Mouse (Mus musculus) cortical plate, adult 2 months (tissue): ENCODE measurements around the gene Snrpf. TPM values are rescaled to one million over a fixed set of nuclear protein-coding genes. Genes with fewer than 3 reads are reported as not detected.
A peak's percentile ranks its signal among the peaks of the same experiment; 100 is the strongest.

Source experiments
- H3K27ac ChIP-seq: fragments of 200-500 bp; 2 replicates; pipeline ENCODE4 v1.5.1; 2012; ENCODE audit warnings: low read length, control low read depth, inconsistent platforms; ENCODE audit not compliant: insufficient read depth
- H3K4me1 ChIP-seq: fragments of 200-500 bp; 2 replicates; pipeline ENCODE4 v1.6.1; 2011; ENCODE audit warnings: low read length; ENCODE audit not compliant: control insufficient read depth, insufficient read depth
- H3K4me3 ChIP-seq: fragments of 200-500 bp; 2 replicates; pipeline ENCODE4 v1.5.1; 2011; ENCODE audit warnings: mild to moderate bottlenecking, low read length, control low read depth; ENCODE audit not compliant: insufficient read depth
- CTCF ChIP-seq: fragments of 200-500 bp; IDR thresholded peaks from 2 replicates; pipeline ENCODE4 v1.5.1; 2011; ENCODE audit warnings: mild to moderate bottlenecking, control low read depth, low read length; ENCODE audit not compliant: insufficient read depth; ENCODE audit errors: extremely low read depth
- POLR2A ChIP-seq: fragments of 200-500 bp; IDR thresholded peaks from 2 replicates; pipeline ENCODE4 v1.6.1; 2011; ENCODE audit warnings: mild to moderate bottlenecking, low read length, control low read depth; ENCODE audit not compliant: insufficient read depth; ENCODE audit errors: extremely low read depth
- polyA plus RNA-seq: library from polyadenylated mRNA; depleted of rRNA; stranded (reverse); fragments of >200 nt; gene quantifications from 2 replicates; pipeline ENCODE4 v1.2.3, GENCODE M21; 2012; rRNA removed

Snrpf gene
- polyA plus RNA-seq, 1 experiment, result 41.6 TPM

DNA sequence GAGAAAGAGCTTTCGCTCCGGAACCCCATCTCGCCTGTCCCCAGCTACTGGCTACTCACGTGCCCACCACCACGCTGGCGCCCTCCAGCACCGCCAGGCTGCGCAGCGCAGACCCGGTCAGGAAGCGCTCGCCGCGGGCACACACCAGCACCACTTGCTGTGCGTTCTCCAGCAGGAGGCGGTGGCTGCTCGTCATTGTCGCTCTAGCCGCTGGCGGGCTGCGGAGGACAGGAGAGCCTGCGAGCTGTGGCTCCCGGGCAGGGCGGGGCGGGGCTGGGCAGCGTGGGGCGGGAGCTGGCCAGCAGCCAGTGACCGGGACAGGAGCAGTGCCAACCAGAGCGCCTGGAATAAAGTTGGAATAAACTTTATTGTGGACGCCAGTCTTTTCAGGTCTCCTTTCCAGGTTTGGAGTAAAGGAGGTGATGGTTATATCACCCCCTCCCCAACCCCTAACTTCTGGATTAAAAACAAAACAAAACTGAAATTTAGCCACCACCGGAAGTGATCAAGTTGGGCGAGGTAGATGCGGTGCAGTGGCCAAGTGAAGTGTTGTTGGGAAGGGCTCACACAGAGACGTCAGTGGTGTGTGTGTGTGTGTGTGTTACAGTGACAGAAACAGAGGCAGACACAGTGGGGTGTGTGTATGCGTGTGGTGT is 49.6 kb downstream of the Snrpf start, which contains the start of gene Amdhd1:
Gene Amdhd1 (minus strand): TSS at position 259 of the 656 bp plus-strand sequence.
- H3K4me1 ChIP-seq, result no peaks in the 10 kb centered on the region
- H3K27ac ChIP-seq, result no peak within 1 kb of the TSS
- TF ChIP-seq CTCF, result peak; percentile 43
- no peak for TF ChIP-seq POLR2A

DNA sequence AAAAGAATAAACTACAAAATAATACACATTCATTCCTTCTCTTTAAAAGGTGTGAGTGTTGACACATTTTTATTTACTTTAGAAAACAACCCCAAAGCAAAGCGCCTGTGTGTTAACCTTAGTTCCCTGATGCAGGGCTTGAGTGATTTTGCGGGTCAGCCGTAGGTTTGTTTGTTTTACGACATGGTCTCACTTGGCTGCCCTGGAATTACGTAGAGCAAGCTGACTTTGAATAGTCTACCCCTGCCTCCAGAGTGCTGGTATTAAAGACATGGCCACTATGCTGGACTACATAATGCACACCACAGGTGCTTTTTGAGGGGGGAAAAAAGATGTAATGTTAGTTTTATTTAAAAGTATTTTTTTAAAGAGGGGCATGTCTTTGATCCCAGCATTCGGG is 50.7 kb downstream of the Snrpf start:
- 0 out of 2 replicates have a peak, but pooled peaks cover 2% of the 10 kb centered on the region for H3K4me1 ChIP-seq
- no peak overlapping the region for H3K4me3 ChIP-seq
- TF ChIP-seq POLR2A (no peak), CTCF (no peak)
- H3K27ac ChIP-seq, result no peak overlapping the region

More for the DNA sequence above, 49.6 kb downstream of the Snrpf start, which contains the start of gene Amdhd1:
- H3K4me3 ChIP-seq, result no peak within 1 kb of the TSS

DNA sequence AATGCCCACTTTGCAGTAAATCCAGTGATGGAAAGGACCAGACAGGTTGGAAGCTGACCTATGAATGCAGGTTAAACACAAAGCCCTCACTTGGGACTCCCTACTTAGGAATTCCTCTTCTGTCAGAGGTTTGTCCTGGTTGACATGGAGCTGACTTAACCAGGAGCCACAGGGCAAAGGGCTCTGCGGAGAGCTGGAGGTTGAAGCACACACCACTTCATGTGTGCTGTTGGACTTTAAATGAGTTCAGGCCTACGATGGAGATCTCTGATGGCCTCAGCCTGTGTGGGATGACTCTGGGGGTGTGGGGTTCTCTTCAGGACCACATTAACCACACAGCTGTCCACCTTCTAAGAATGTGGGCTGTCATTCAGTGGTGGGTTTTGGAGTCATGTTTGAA is 51.2 kb downstream of the Snrpf start:
- Histone ChIP-seq H3K27ac (no peak overlapping the region), H3K4me1 (0 out of 2 replicates have a peak, but pooled peaks cover 2% of the 10 kb centered on the region), H3K4me3 (no peak overlapping the region)
- TF ChIP-seq CTCF (no peak), POLR2A (no peak)

Other genes starting within 250 kb of the Snrpf start
- 58.3 and 59.6 TPM in 2 replicates for gene Lta4h, start 136.3 kb downstream of the Snrpf start, polyA plus RNA-seq
- gene Hal, start 100.9 kb downstream of the Snrpf start, polyA plus RNA-seq, result 0.04 TPM in 1 of 2 replicates, not detected in the other
- gene Amdhd1, start 49.7 kb downstream of the Snrpf start, polyA plus RNA-seq, result 0.25 and 0.30 TPM in 2 replicates
- gene Ccdc38, start 49.1 kb downstream of the Snrpf start, polyA plus RNA-seq, result 0.06 TPM in 1 of 2 replicates, not detected in the other
- 4.5 and 5.7 TPM in 2 replicates for gene Ntn4, start 51.0 kb upstream of the Snrpf start, polyA plus RNA-seq
- not detected in 2 replicates for gene Usp44, start 241.8 kb upstream of the Snrpf start, polyA plus RNA-seq